Mouse (Mus musculus) neutrophil, adult 5-6 weeks (primary cell): ENCODE measurements around the gene Zdhhc19. TPM values are rescaled to one million over a fixed set of nuclear protein-coding genes. Genes with fewer than 3 reads are reported as not detected.

ENCODE experiments used
- ATAC-seq: fragments of 151-379, 151-347 bp; 2 replicates; pipeline ENCODE4 v1.8.0; 2017; ENCODE audit warnings: mild to moderate bottlenecking, moderate TSS enrichment; ENCODE audit not compliant: insufficient number of reproducible peaks, poor library complexity, low FRiP score, severe bottlenecking; ENCODE audit errors: extremely low read depth
- total RNA-seq: library from RNA; stranded (forward); fragments of 200-1000 nt; gene quantifications from 2 replicates; pipeline ENCODE4 v1.2.3, GENCODE M21; 2017

Zdhhc19 gene
- total RNA-seq = not detected in 2 replicates

DNA sequence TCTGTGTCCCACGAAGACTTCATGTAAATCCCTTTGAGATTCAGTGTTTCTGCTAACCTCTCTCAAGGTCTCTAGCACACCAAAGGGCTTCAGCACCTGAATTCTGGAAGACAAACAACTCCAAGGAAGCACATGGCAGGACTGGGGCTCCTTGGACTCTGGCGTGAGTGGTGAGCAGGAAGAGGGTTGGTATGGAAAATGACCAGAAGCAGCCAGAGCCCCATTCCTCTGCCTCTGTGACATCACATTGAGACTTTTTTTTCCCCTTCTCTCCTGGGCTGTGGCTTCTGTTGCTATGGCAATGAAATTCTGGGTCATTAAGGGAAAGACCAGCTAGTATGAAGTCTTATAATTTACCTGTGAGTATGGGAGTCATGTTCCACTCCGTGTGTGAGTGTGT, at the start of gene Zdhhc19:
Gene Zdhhc19, plus strand, starts transcription at position 301 of the 400 bp plus-strand sequence.
- no peak for ATAC-seq

DNA sequence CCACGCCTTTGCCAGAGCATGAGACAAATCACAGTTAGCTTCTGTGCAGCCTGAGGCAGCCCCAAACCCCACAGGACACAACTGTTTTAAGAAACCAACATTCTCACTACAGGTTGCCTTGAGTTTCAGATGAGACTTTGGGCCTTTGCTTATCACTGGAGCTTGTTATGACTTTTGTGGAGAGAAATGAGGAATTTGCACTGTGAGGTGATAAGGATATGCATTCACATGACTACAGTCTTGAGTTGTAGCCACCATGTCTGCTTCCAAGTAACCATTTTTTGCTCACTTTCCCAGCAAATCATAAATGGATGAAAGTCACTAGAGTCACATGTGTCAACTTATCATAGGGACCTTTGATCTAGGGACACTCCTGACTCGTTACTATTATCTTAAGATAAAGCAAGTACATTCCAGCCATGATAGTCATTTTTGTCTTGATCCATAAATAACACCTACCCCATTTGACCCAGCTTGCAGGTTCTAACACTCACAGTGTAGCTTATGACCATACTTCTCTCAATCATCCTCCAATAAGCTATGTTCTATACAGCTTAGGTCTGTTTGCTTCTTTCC, 49.4 kb upstream of the Zdhhc19 start:
- no peak for ATAC-seq

DNA sequence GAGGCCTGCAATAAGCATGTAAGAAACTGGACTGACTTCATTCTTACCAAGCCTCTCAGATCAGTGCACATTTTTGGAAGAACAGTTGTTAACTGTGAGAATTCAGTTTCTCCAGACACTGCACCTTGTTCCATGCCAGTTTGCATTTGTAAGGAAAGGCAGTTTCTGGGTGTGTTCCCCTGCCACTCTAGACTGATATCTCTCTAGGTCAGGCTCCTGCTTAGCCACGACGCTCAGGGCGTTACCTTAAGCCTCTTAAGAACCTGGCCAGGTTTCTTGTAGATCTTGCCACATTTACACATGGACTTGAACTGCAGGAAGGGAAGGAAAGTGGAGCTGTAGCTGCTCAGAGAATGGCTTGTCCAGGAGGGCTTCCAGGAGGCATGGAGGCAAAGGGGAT, 46.4 kb upstream of the Zdhhc19 start:
- no peak for ATAC-seq

DNA sequence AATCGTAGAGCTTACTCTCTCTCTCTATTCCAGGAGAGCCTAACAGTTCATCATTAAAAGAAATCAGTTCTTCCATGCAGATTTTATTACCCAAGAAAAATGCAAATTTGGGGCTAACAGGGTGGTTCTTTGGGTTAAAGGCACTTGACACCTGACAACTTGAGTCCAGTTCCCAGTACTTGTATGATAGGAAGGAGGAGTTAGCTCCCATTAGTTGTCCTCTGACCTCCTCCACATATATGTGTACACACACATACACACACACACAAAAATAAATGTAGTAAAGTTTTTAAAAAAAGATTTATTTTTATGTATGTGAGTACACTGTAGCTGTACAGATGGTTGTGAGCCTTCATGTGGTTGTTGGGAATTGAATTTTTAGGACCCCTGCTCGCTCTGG, 45.9 kb upstream of the Zdhhc19 start:
- no peak for ATAC-seq

DNA sequence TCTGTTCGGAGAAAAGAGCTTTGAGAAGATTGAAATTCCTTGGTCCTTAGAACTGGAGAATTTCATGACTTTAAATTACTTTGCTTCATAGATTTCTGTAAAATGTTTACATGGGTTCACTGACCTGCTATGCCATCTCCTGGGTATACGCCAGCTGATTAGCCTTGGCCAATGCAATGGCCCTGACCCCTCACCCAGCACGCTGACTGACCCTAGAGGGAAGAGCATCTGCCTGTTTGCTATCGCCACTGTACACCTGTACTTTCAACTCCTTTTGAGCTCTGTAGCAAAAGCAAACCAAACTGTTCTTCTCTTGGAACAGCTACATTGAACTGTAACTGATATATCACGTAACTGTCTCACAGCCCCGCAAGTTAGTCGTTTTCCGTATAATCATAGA, 43.0 kb upstream of the Zdhhc19 start:
- ATAC-seq = no peak

DNA sequence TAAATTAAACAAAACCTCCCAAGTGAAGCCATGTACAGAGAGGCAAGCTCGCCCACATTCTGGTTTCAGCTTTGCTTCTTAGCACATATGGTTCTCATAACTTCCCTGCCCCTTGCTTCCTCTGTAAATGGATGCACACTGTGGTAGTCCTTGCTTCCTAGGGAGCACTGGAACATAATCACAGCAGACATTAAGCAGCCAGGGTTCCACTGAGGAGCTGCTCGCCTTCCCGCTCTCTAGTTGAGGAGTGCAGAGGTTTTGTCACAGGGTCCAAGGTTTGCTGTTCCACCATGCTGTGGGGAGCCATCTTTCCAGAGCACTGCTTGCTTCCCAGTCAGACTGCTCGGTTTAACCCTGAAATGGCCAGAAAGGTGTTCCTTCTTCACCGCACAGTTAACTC, 41.4 kb upstream of the Zdhhc19 start:
- no peak for ATAC-seq

DNA sequence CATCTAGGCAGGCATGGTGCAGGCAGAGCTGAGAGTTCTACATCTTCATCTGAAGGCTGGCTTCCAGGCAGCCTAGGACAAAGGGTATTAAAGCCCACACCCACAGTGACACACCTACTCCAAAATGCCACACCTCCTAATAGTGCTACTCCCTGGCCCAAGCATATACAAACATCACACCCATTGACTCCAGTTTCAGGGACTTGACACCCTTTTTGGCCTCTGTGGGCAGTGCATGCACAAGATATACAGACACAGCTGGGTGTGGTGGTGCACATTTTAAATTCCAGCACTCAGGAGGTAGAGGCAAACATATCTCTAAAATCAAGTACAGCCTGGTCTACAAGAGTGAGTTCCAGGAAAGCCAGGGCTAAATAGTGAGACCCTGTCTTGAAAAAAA, 40.0 kb upstream of the Zdhhc19 start:
- ATAC-seq = no peak

DNA sequence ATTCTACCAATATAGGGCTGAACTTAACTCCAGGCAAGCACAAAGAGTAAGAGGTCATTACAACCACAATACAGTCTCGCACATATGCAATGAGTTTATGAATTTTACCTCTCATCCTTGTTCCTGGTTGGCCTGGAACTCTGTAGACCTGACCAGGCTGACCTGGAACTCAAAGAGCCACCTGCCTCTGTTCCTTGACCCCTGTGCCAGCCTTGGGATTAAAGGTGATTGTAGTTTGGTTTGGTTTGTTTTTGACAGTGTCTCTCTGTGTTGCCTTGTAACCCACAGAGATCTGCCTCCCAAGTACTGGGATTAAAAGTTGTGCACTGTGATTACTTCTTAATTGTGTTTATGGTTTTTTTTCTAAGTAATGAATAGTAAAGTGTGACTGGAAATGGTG, 39.3 kb upstream of the Zdhhc19 start:
- ATAC-seq = no peak

DNA sequence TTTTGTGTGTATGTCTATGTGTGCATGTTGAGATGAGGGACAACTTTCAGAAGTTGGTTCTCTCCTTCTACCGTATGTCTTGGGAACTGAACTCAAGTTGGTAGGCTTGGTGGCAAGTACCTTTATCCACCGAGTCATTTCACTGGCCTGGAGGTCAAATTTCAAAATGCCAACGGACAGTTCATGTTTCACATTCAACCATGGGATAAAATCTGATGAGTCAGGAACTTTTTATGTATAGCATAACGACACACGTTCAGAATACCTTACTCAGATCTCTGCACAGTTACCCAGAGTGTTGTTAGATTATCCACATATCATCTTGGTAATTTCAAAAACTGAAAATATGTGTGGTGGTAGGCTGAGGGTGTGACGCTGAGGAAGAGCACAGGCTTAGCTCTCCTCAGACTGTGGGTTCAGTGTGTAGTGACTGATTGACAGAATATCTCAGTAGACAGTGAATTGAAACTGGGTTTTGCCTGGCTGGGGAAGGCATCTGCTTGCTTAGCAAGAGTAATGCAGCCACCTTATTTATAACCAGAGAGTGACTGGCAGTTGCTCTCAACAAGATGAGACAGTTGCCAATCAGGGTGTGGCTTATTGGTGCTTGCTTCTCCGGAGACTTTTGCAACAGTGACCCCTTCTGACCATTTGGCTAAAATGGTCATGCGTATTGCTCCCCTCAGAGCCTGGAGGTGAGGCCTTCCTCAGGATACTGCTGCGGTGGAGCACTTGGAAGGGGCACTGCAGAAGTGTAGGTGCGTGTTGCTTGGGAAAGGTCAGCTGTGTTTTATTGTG, 38.3 kb upstream of the Zdhhc19 start:
- ATAC-seq = peak; percentile 61; the same call in 1 of the 2 replicates

DNA sequence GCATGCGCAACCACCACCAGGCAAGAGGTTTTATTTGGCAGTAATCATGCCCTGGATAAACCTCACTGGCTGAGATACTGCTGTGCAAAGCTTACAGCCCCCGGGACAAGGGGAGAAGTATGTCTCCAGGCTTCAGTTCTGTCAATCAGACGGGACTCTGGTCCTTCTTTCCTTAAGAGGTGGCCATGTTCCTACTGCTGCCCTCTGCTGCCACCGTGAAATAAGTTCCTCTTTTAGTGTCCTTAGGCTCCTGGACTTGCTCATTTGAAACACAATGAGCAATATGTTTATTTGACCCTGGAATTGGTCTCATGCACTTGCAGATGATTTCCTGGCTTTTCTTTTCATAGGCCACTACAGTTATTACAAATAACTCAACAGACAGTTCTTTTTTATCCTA, 35.5 kb upstream of the Zdhhc19 start:
- no peak for ATAC-seq

DNA sequence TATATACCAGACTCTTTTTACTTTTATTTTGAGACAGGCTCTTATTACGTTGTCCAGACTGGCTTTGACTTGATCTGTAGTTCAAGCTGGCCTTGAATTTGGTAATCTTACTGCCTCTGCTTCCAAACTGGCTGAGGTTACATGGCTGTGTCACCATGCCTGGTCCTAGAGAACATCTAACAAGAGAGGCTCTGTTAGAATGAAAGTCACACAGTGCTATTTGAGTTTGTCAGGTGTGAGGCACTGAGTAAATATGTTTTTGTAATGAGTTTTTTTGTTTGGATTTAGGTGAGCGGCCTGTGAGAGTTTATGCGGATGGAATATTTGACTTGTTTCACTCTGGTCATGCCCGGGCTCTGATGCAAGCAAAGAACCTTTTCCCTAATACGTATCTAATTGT, 34.4 kb upstream of the Zdhhc19 start:
- no peak for ATAC-seq

DNA sequence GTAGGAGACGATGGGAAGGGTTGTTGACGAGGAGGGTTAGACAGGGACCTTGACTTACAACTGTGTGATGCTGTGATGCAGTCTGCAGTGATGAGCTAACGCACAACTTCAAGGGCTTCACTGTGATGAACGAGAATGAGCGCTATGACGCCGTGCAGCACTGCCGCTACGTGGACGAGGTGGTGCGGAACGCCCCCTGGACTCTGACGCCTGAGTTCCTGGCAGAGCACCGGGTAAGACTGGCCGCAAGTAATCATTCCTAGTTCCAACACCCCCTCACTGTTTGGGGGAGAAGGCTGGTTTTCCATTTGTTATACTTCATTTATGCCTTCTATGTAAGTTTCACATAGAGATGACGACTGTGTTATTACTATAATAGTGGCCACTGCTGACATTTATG, 33.1 kb upstream of the Zdhhc19 start:
- ATAC-seq = no peak

DNA sequence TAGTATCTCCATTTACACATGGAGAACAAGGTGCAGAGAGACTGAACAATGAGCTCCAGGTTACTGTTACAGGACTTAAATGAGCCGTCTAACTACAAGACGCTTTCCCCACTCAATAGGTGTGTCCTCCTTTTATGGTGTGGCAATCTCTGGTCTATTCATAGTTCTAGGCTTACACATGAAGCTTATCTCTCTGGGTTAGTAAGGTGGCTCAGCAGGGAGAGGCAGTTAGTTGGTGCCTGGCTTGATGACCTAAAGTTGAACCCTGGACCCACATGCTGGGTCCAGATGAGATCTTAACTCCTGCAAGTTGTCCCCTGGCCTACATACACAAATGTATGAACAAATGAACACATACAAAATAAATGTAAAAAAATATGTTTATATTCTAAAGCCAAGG, 32.6 kb upstream of the Zdhhc19 start:
- no peak for ATAC-seq

DNA sequence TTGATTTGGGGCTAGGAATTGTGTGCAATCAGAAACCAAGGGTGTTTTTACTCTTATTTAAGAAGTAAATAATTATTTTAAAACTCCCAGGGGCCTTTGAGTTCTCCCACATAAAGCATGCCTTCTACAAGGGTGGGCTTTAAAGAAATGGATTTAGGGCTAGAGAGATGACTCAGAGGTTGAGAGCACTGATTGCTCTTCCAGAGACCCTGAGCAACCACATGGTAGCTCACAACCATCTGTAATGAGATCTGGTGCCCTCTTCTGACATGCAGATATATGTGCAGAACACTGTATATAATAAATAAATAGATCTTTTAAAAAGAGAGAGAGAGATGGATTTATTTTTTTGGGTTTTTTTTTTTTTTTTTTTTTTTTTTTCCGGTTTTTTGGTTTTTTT, 31.2 kb upstream of the Zdhhc19 start:
- ATAC-seq = no peak

DNA sequence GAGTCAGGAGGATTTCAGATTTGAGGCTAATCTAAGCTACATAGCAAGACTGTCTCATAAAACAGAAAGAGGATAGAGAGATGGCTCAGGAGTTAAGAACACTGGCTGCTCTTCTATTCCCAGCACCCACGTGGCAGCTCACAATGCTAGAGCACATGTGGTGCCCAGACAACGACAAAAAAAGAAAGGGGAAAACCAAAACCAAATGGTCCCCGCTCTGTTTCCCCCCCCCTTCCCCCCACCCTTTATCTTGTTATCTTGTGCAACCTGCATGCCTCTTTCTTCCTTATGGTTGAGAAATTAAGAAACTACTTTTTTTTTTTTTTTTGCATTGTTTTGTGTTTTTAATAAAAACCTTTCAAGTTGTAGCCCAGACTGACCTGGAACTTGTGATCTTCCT, 27.6 kb upstream of the Zdhhc19 start:
- no peak for ATAC-seq

DNA sequence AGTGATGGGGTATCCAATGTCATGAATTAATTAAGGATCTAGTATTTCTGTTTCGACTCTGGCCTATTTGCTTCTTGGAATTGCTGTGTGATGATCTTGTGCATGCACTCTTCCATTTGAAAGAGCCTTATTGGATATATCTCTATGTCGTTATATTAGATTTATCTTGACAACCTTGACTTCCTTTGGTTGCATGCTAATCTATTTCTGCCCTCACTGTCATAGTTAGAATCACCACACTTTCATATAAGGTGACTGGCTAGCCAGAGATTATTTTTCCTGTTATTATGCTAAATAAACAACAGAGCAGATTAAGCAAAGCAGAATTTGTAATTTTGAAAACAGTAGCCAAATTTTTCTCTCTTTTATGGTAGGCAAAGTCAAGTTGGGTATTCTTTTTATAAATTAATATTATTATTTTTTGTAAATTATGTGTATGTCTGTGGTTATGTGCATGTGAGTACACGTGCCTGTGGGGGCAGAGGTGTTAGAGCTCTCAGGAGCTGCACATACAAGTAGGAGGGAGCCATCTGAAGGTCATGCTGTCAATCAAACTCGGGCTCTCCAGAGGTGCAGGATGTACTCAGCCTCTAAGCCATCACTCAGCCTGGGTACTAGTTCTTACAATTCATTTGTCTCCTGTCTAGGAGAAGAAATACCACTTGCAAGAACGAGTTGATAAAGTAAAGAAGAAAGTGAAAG, 26.5 kb upstream of the Zdhhc19 start:
- ATAC-seq = no peak

DNA sequence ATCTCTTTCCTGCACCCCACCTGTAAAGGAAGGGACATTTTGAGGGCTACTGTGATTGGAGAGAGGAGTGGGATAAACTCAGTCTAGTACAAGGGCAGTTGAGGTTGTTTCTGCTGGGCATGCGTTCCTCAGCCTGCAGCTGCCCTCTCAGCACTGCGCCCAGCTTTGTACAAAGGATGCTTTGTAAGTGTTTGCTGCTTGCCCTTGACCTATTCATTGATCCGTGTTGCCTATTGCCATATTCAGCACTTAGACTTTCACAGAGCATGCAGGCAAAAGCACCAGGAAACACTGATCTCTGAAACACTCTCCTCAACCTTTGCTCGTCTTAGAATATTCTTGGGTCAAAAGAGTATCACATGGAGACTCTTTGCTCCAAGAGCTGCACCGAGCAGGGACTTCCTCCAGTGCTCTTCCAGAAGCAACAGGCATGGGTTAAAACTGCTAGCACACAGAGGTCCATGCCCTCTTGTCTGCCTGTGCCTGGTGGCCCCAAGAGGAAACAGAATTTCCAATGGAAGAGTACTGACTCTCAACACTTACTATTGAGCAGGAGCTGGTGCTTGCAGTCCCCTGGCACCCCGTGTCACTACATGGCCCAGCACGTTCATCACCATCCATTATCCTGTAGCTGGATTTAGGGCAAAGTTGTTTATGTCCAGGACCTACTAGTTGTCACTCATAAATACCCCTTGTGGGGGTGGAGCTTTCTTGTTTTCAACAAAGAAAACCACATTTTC, 23.6 kb upstream of the Zdhhc19 start:
- ATAC-seq = no peak

DNA sequence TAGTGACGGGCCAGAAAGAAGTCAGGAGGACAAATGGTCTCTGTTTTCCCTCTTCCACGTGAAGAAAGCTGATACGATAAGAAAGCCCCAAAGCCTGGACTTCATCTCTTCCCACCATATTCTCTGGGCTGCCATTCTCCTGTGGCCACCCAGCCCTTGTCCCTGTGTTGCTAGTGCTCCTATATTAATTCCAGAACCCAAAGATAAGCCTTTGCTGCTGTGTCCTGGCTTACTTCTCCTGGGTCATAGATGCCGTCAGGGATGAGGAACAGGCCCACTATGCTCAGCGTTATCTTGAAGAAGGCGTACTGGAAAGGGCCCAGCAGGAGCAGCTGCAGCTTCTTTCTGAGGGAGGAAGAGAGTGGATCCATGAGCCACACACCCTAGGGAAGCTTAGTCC, 18.8 kb upstream of the Zdhhc19 start:
- no peak for ATAC-seq

DNA sequence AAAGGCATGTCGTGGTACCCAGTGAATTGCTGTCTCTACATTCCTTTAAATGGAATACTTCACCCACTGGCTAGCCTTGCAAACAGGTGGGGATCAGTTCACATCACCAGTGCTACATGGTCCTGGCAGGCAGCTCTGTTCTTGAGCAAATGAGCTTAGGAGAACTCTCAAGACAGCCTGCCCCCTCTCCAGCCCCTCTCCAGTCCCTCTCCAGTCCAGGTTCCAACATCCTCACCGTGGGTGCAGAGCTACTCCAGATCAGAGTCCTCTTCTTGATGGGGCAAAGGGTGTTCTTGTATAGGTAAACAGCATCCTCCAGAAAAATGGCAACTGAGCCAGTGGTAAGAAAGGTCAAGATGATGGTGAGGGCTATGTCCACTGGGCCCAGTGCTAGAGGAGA, 16.6 kb upstream of the Zdhhc19 start:
- no peak for ATAC-seq

DNA sequence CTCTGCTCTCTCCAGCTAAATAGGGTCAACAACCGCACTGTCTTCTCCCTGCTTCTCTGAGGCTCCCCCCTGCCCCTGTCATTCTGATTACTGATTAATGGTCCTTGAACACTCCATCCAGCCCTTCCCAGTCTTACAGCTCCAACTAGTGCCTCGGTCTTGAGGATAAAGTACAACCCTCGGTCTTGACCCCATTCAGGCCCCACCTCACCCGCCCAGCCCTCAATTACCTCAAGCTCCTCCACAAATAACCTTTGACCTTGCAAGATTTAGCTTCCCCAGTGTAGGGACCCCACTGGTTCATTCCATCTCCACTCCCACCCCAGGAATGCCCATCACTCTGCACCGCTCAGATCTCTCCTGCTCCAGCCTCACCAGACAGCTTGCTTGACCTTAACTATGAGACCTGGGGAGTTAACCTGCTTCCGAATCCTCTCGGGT, 11.6 kb upstream of the Zdhhc19 start:
- ATAC-seq = no peak
